In the genomic region with DNA sequence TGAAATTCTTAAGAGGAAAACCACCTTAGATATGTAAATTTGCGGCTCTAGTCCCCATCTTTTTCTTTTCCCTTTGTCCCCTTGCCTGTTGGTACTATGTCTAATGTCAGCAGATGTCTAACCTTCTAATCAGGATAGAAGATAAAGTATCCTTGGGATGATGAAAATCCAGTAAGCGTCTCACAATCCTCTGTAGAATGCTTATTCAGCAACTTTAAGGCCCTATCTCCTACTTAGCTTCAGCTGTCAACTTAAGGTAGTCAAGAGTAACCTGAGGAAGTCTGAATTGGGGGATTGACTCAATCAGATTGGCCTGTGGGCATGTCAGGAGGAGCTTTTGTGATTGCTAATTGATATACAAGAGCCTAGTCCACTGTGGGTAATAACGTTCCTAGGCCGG, we compare ENCODE assay signal across 22 mouse cellular contexts.
DNase-seq lines count a peak whose midpoint lies in the region; ATAC-seq and TF ChIP-seq lines count a peak whose summit lies in the region.
"Had no signal": no experiment of that assay in that cellular context is flagged by ENCODE, and none has a peak within 500 bp of the region (broad histone marks: within the 10 kb centered on the region; RNA-seq: fewer than 3 reads in every experiment).

No protein-coding gene starts in this region.

- ATAC-seq in midbrain, embryonic 11.5 days (ENCODE audit: low FRiP score): no peak
- no peak for ATAC-seq in midbrain, embryonic 15.5 days (replicated peaks)
- no peak for ATAC-seq in stomach, postnatal 0 days (ENCODE audit: low FRiP score, low TSS enrichment)
- ATAC-seq in monocyte, adult 5-6 weeks (replicated peaks; ENCODE audit: insufficient number of reproducible peaks, low FRiP score, low TSS enrichment, poor library complexity, severe bottlenecking): no peak
- ATAC-seq: activated CD4-positive, CD25-positive, alpha-beta regulatory T cell, adult 4 months; CD4-positive, CD25-positive, alpha-beta regulatory T cell, adult 4 months; Patski had no signal

- dilution Hi-C loops in CH12.LX (cut with MboI; ENCODE audit: extremely low pct_ligation_motif_present, extremely low pct_unique_long_range_greater_than_20kb, low sequenced_read_pairs): no loop called here

- H3K27ac ChIP-seq in midbrain, embryonic 11.5 days (ENCODE audit: low read depth, low read length): no peak overlapping the region
- H3K27ac ChIP-seq in midbrain, embryonic 15.5 days: no peak overlapping the region
- no peak overlapping the region for H3K27ac ChIP-seq in CH12.LX (ENCODE audit: insufficient read depth, low read depth)
- H3K27ac ChIP-seq in ES-E14 (ENCODE audit: insufficient read depth, low read depth, low read length, poor library complexity, severe bottlenecking): no peak overlapping the region
- no peak overlapping the region for H3K27ac ChIP-seq in stomach, postnatal 0 days (replicated peaks)

- TF ChIP-seq POLR2A in CH12.LX (IDR thresholded peaks at IDR 0.05; ENCODE audit: low read depth, low read length): no peak

- no peak overlapping the region for H3K4me2 ChIP-seq in midbrain, embryonic 11.5 days
- no peak overlapping the region for H3K4me2 ChIP-seq in midbrain, embryonic 15.5 days
- H3K4me2 ChIP-seq in CH12.LX (ENCODE audit: insufficient read depth, low read depth, poor library complexity, severe bottlenecking): no peak overlapping the region
- H3K4me2 ChIP-seq in stomach, postnatal 0 days (replicated peaks; ENCODE audit: low read depth): no peak overlapping the region

- H3K79me2 ChIP-seq in CH12.LX (replicated peaks; ENCODE audit: control insufficient read depth, extremely low read depth, insufficient read depth, poor library complexity, severe bottlenecking): no peaks in the 10 kb centered on the region

- H3K9ac ChIP-seq in midbrain, embryonic 11.5 days (ENCODE audit: low read length): no peak overlapping the region
- no peak overlapping the region for H3K9ac ChIP-seq in midbrain, embryonic 15.5 days
- no peak overlapping the region for H3K9ac ChIP-seq in CH12.LX (ENCODE audit: insufficient read depth, low read depth)
- no peak overlapping the region for H3K9ac ChIP-seq in ES-E14 (ENCODE audit: insufficient read depth, low read depth, low read length, poor library complexity, severe bottlenecking)
- no peak overlapping the region for H3K9ac ChIP-seq in stomach, postnatal 0 days (ENCODE audit: low read length)

- TF ChIP-seq CTCF in CH12.LX (conservative IDR thresholded peaks at IDR 0.05 in 1 of 2, IDR thresholded peaks at IDR 0.05 in 1 of 2; ENCODE audit: low read depth in 2 of 2, low read length in 2 of 2): no peak
- no peak for TF ChIP-seq CTCF in stomach, postnatal 0 days (IDR thresholded peaks at IDR 0.05; ENCODE audit: low read depth)

- peak; percentile 60 for DNase-seq in midbrain, embryonic 11.5 days (ENCODE audit: low spot score, missing footprints)
- no peak for DNase-seq in CH12.LX (ENCODE audit: extremely low read depth)
- DNase-seq in ES-E14 (ENCODE audit: low read depth, low spot score): no peak
- no peak for DNase-seq in stomach, postnatal 0 days (ENCODE audit: low spot score)
- DNase-seq: adrenal gland, adult 2 months; adrenal gland, adult 8-10 months; adrenal gland, postnatal 10 days; adrenal gland, postnatal 14 days; adrenal gland, postnatal 25 days; adrenal gland, postnatal 36 days; B cell, adult 2 months; cerebellum, adult 11 months; cerebellum, adult 11-12 months; cerebellum, adult 18-20 months; cerebellum, adult 2 months; cerebellum, adult 8-10 months had no signal

- 85% methylated on average over 4 of the region's 4 CpGs for WGBS in midbrain, embryonic 11.5 days
- 78% methylated on average over 4 of the region's 4 CpGs for WGBS in midbrain, embryonic 15.5 days
- 90% methylated on average over 4 of the region's 4 CpGs for WGBS in stomach, postnatal 0 days

- H3K36me3 ChIP-seq in midbrain, embryonic 11.5 days (ENCODE audit: control insufficient read depth, insufficient read depth, low read length): no peaks in the 10 kb centered on the region
- no peaks in the 10 kb centered on the region for H3K36me3 ChIP-seq in midbrain, embryonic 15.5 days (replicated peaks)
- H3K36me3 ChIP-seq in CH12.LX (replicated peaks in 1 of 2; ENCODE audit: control insufficient read depth in 1 of 2, insufficient read depth in 1 of 2, low read length in 1 of 2): no peaks in the 10 kb centered on the region
- H3K36me3 ChIP-seq in ES-E14 (ENCODE audit: control insufficient read depth, insufficient read depth, low read length, poor library complexity, severe bottlenecking): no peaks in the 10 kb centered on the region
- H3K36me3 ChIP-seq in stomach, postnatal 0 days (ENCODE audit: control insufficient read depth, insufficient read depth, low read length): no peaks in the 10 kb centered on the region
- H3K36me3 ChIP-seq: G1E had no signal

- no peaks in the 10 kb centered on the region for H3K9me3 ChIP-seq in midbrain, embryonic 11.5 days (ENCODE audit: control insufficient read depth, low read length)
- H3K9me3 ChIP-seq in midbrain, embryonic 15.5 days: no peaks in the 10 kb centered on the region
- H3K9me3 ChIP-seq in CH12.LX (replicated peaks; ENCODE audit: low read length) (no peaks in the 10 kb centered on the region), ES-E14 (ENCODE audit: control insufficient read depth, insufficient read depth, low read depth, low read length) (no peaks in the 10 kb centered on the region)
- H3K9me3 ChIP-seq in stomach, postnatal 0 days (ENCODE audit: control insufficient read depth, low read length): no peaks in the 10 kb centered on the region
- H3K9me3 ChIP-seq: G1E had no signal

- no peaks in the 10 kb centered on the region for H3K4me1 ChIP-seq in midbrain, embryonic 11.5 days (ENCODE audit: control insufficient read depth, insufficient read depth, low read length)
- no peaks in the 10 kb centered on the region for H3K4me1 ChIP-seq in midbrain, embryonic 15.5 days
- H3K4me1 ChIP-seq in CH12.LX (ENCODE audit: control insufficient read depth in 1 of 2, insufficient read depth in 2 of 2) (no peaks in the 10 kb centered on the region), ES-E14 (ENCODE audit: control insufficient read depth in 2 of 2, insufficient read depth in 2 of 2, low read length in 2 of 2, poor library complexity in 1 of 2) (no peaks in the 10 kb centered on the region)
- no peaks in the 10 kb centered on the region for H3K4me1 ChIP-seq in stomach, postnatal 0 days (replicated peaks; ENCODE audit: control insufficient read depth, insufficient read depth)

- in situ Hi-C loops in CH12.LX (cut with MboI; ENCODE audit: low pct_ligation_motif_present, low pct_unique_long_range_greater_than_20kb, low sequenced_read_pairs): no loop called here
- in situ Hi-C loops in ES-E14 (cut with MboI; ENCODE audit: low sequenced_read_pairs in 2 of 2, unreplicated experiment in 2 of 2): no loop called here

- H3K4me3 ChIP-seq in midbrain, embryonic 11.5 days (ENCODE audit: low read depth, low read length): no peak overlapping the region
- no peak overlapping the region for H3K4me3 ChIP-seq in midbrain, embryonic 15.5 days
- H3K4me3 ChIP-seq in CH12.LX (replicated peaks in 1 of 3; ENCODE audit: low read depth in 2 of 3, low read length in 2 of 3, poor library complexity in 1 of 3) (no peak overlapping the region), ES-E14 (ENCODE audit: insufficient read depth in 1 of 2, low read depth in 1 of 2, low read length in 2 of 2, poor library complexity in 1 of 2, severe bottlenecking in 1 of 2) (no peak overlapping the region)
- no peak overlapping the region for H3K4me3 ChIP-seq in stomach, postnatal 0 days (ENCODE audit: low read depth, low read length)

- no peak for TF ChIP-seq RAD21 in CH12.LX (IDR thresholded peaks at IDR 0.05; ENCODE audit: low read depth, low read length)

- no peak for TF ChIP-seq EP300 in CH12.LX (IDR thresholded peaks at IDR 0.05; ENCODE audit: low read length)
- TF ChIP-seq EP300 in stomach, postnatal 0 days (optimal IDR thresholded peaks at IDR 0.05): no peak

- no peaks in the 10 kb centered on the region for H3K27me3 ChIP-seq in midbrain, embryonic 11.5 days (ENCODE audit: control insufficient read depth, insufficient read depth, low read length)
- H3K27me3 ChIP-seq in midbrain, embryonic 15.5 days (replicated peaks): no peaks in the 10 kb centered on the region
- H3K27me3 ChIP-seq in CH12.LX (replicated peaks): no peaks in the 10 kb centered on the region
- H3K27me3 ChIP-seq in stomach, postnatal 0 days (ENCODE audit: control insufficient read depth, insufficient read depth, low read length): no peaks in the 10 kb centered on the region

TF ChIP-seq in CH12.LX, 34 proteins besides CTCF, POLR2A, EP300 and RAD21:
- no peak for TF ChIP-seq SMC3 (IDR thresholded peaks at IDR 0.05; ENCODE audit: low read depth, low read length)
- peak; percentile 85 for TF ChIP-seq MAFK (IDR thresholded peaks at IDR 0.05; ENCODE audit: insufficient replicate concordance, low read length)
- no peak for TF ChIP-seq ZC3H11A (IDR thresholded peaks at IDR 0.05; ENCODE audit: low read depth, low read length)
TF ChIP-seq in CH12.LX: peak in this region for 1.

TF ChIP-seq in ES-E14, 5 proteins besides CTCF, POLR2A, EP300 and RAD21:
- TF ChIP-seq MAFK (IDR thresholded peaks at IDR 0.05; ENCODE audit: insufficient read depth, low read depth, low read length) (peak; percentile 74; the same call in 1 of the 2 replicates), ZC3H11A (IDR thresholded peaks at IDR 0.05; ENCODE audit: borderline replicate concordance, low read depth, low read length) (no peak)
